Mouse (Mus musculus) cerebellum, postnatal 10 days (tissue): ENCODE results near the gene Avpr1b.

Experiments
- DNase-seq, 2 experiments: peaks; one replicate each; pipeline ENCODE4 v3.0.0; 2021; ENCODE audit warnings: mixed read lengths in 2 of 2

The Avpr1b gene

GRCm38 (mm10) chr1:131598905-131599304 lies at the start of gene Avpr1b:
Gene Avpr1b (plus strand): TSS chr1:131599239.
- peak; percentile 8 to 14 for DNase-seq

DNA sequence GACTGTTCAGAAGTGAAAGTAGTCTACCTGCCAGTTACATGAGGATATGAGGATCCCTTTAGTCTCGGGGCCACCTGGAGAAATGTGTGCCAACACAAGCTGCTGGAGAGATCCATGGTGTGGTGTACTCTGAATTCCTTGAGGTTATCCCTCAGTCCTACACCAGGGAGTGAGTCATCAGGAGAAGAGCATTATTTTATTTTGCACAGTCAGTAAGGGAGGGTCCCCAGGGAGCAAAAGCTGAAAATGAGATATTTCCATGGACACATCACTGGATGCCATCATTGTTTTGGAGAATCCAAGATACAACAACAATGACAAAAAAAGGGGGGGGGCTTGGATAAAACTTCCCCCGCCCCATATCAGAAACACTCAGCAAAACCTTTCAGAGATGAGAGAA lies 47.1 kb upstream of the Avpr1b start:
- no peak for DNase-seq

DNA sequence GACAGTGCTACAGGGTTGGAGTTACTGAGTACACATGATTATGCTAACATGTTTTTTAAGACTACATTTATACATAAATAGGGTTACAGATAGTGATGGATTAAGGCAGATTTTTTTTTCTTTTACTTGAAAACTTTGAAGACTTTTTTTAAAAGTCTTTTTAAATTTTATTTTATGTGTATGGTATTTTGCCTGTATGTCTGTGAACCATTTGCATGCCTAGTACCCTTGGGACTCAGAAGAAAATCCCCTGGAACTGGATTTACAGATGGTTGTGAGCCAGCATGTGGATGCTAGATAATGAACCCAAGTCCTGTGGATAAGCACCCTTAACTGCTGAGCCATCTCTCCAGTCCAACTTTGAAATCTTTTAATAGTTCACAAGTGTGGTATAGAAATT lies 45.6 kb upstream of the Avpr1b start:
- DNase-seq: no peak

DNA sequence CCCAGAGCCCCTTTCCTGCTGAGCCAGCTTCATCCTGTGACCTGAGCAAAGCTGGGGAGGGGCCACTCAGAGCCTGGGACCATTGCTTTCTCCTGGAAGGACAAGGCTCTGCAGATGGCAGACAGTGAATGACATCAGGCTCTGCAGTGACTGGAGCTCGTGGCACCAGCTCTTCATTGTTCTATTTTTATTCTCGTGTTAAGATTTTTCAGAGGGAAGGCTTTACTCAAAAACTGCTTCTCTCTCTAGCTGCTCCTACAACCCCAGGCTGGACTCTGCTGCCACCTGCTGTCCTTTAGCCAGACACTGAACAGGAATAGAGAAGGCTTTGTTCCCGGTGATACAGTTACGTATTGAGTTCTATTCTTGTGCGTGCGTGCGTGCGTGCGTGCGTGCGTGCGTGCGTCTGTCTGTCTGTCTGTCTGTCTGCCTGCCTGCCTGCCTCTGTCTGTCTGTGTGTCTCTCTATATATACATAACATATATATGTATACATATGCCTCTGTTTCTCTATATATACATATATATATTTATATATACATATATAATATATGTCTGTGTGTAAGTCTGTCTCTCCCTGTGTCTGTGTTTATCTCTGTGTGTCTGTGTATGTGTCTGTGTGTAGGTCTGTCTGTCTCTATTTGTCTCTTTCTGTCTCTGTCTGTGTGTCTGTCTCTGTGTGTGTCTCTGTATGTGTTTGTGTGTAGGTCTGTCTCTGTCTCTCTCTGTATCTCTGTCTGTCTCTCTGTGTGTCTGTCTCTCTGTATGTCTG lies 43.8 kb upstream of the Avpr1b start:
- DNase-seq: peak; percentile 91 to 92

- DNase-seq: no peak
Observed at GRCm38 (mm10) chr1:131560500-131560899, 38.5 kb upstream of the Avpr1b start.

GRCm38 (mm10) chr1:131562081-131562480 lies 37.0 kb upstream of the Avpr1b start:
- no peak for DNase-seq

DNA sequence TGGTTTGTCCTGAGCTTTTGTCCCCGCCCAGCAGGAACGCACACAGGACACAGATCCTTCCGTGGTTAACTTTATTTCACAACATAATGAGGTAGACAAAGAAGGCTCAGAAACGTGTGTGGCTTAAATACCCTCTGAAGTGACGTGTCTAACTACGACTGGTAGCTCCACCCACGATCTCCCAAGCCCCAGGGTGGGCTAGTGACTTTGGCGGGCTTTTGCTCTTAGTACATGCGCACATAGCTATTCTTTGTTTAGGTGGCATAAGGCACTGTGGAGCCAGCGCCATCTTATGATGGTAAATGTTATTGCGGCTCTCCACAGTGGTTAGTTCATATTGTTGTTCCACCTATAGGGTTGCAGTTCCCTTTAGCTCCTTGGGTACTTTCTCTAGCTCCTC lies 33.0 kb upstream of the Avpr1b start:
- DNase-seq: peak; percentile 31 to 34

- DNase-seq: no peak
Observed at GRCm38 (mm10) chr1:131569721-131570120, 29.3 kb upstream of the Avpr1b start.

DNA sequence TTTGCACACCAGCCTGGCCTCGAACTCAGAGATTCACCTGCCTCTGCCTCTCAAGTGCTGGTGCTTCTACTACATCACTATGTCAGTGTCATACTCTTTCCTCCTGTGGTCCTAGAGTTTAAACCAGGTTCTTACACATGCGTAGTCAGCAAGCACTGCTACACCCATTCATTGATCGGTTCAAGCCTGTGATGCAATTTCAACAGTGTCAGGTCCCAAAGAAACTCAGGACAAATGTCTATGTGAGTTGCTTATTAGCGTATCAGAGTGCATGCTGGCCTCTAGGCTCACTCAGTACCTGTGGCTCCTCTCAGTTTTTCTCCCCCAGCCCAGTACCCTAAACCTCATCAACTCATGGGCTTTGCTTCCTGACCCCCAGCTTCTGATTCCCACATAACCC lies 28.6 kb upstream of the Avpr1b start:
- DNase-seq: no peak

- peak; percentile 42 to 52 for DNase-seq
Observed at GRCm38 (mm10) chr1:131573721-131574120, 25.3 kb upstream of the Avpr1b start.

DNA sequence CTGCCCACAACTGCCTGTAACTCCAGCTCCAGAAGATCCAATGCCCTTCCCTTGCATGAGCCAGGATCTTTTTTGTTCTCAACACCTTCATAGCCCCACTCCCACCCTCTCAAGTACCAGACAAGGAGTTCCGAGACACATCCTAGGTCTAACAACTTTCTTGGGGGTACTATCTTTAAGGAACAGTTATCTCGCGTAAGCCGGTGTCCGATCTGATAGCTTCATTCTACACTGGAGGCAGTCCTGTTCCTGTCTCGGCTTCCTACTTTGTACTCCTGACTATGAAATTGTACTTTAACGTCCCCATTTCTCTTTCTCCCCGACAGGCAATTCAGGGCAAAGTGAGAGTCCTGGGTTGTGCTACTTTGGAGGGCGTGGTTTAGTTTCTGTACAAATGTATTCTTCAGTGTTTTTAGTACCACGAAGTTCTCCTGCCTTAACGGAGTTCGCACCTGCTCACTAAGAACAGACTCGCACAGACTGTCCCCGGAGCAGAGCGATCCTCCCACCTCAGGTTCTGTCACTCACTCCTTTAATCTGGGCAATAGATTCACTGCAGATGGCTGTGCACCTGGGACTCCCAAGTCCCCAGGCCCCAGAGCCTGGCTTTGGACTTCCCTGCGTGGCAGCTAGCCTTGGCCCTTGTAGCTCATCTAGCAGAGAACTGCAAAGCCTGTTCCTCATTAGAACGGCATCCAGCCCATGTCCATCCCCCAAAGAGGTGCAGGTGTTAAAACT lies 19.9 kb upstream of the Avpr1b start:
- peak; percentile 70 to 79 for DNase-seq

DNA sequence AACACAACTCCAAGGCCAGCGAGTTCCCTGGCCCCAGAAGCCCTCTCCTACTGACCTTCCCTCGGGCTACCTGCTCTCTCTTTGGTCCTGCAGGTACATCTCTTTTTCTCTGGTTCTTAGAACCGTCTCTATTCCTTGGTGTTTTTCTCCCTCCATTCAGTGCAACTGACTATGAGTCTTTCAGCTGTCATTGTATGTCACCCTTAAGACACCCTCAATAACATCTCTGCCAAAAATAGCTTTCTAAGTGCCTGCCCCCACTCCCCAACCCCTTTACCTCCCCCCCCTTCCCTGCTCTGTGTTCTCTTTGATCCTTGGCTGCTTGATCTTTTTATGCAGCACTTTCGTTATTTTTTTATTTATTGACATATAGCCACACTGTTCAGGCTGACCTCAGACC lies 18.6 kb upstream of the Avpr1b start:
- no peak for DNase-seq

- no peak for DNase-seq
Observed at GRCm38 (mm10) chr1:131583598-131583997, 15.4 kb upstream of the Avpr1b start.

GRCm38 (mm10) chr1:131586836-131587235 lies 12.2 kb upstream of the Avpr1b start:
- peak; percentile 70 to 74 for DNase-seq

DNA sequence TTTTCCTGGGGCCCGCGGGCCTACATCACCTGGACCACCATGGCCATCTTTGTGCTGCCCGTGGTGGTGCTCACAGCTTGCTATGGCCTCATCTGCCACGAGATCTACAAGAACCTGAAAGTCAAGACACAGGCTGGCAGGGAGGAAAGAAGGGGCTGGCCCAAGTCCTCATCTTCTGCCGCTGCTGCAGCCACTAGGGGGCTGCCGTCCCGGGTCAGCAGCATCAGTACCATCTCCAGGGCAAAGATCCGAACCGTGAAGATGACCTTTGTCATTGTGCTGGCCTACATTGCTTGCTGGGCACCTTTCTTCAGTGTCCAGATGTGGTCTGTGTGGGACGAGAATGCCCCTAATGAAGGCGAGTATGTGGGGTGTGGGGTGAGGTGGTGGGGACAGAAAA lies 1.3 kb downstream of the Avpr1b start:
- DNase-seq: peak; percentile 12 to 20

GRCm38 (mm10) chr1:131606719-131607118 lies 7.7 kb downstream of the Avpr1b start:
- DNase-seq: no peak

DNA sequence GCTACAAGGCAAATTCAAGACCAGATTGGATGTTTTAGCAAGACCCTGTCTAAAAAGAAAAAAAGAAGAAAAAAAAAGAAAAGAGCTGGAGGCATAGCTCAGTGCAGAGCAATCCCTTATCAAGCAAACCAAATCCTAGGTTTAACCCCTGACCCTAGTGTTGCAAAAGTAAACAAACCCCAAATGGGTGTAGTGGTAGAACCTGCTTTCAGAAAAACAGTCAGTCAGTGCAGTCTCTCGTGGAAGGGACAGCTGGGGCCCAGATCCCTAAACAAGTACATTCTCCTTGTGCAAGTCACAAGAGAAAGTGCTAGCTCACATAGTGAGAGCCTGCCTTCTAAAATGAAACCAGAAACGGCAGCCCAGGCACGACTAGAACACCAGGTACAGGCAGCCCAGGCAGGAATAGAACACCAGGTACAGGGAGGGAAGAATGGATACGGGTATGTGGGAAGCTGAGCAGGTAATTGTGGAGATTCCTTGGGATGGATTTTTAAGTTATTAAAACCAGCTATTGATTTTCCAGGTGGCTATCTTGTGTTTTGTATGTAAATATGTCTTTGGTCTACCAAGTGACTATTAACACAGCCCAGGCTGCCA lies 13.6 kb downstream of the Avpr1b start:
- DNase-seq: peak; percentile 19 to 22

DNA sequence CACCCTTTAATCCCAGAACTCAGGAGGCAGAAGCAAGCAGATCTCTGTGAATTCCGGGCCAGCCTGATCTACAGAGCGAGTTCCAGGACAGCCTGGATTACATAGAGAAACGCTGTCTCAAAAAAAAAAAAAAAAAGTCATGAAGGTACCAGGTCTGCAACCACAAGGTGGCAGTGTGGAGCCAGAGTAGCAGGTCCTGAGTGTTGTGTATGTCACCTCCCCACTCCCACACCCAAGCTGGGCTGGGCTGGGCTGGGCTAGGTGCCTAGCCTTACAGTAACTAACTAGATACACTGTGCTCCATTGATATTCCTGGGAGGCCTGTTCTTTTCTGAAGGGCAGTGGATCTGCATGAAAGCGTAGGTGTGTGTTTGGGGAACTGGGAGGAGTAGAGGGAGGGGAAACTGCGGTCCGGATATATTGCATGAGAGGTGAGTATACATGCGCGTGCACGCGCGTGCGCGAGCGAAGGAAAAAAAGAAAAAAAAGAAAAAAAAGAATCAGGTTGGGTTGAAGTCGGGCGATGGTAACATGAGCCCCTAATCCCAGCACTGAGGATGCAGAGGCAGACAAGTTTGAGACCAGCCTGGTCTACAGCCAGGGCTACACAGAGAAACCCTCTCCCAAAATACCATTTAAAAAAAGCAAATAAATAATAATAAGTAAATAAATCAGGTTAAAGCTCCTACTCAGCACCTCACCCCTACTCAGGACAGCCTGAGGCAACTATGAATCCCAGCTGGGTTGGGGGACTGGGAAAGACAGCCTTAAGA lies 14.5 kb downstream of the Avpr1b start:
- DNase-seq: peak; percentile 90 to 92

- DNase-seq: no peak
Observed at GRCm38 (mm10) chr1:131614641-131615040, 15.6 kb downstream of the Avpr1b start.

- DNase-seq: no peak
Observed at GRCm38 (mm10) chr1:131616131-131616530, 17.1 kb downstream of the Avpr1b start.

- no peak for DNase-seq
Observed at GRCm38 (mm10) chr1:131616546-131617220, 17.6 kb downstream of the Avpr1b start.

GRCm38 (mm10) chr1:131618576-131618975 lies 19.5 kb downstream of the Avpr1b start:
- no peak for DNase-seq
